ENCODE assay signal across 10 mouse cellular contexts in the genomic region with DNA sequence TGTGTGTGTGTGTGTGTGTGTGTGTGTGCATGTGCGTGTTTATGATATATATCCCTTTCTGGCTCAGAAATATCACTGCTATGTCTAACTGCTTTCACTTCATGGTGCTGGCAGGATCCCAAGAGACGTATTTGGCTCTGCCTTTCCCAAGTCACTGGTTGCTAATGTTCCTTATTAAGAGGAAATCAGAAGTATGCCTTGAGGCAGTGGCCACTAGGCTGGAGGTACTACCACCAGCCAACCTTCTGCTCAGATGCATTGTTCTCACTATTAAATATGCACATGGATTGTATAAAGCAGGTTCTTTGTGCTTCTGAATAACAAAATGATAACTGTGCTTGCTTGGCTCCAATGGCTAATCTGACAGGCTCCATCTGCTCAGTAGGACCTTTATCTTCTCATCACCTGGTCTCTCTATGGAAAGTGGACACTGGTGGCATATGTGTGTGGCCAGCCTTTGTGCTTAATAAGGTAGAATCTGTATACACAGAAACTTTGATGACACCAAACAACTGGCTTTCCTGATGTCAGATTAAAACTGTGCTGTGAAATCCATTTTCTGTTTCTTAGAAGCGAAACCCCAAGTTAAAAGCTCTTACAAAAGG.
DNase-seq lines count a peak whose midpoint lies in the region; ATAC-seq lines count a peak whose summit lies in the region.
"Had no signal": no experiment of that assay in that cellular context is flagged by ENCODE, and none has a peak within 500 bp of the region (broad histone marks: within the 10 kb centered on the region; RNA-seq: fewer than 3 reads in every experiment).

No protein-coding gene starts in this region.

- no peaks in the 10 kb centered on the region for H3K9me3 ChIP-seq in forebrain, embryonic 12.5 days
- no peaks in the 10 kb centered on the region for H3K9me3 ChIP-seq in forebrain, embryonic 10.5 days
- H3K9me3 ChIP-seq in lung, embryonic 16.5 days (ENCODE audit: control insufficient read depth, low read length): no peaks in the 10 kb centered on the region
- H3K9me3 ChIP-seq in forebrain, embryonic 14.5 days (replicated peaks; ENCODE audit: control insufficient read depth, low read length): no peaks in the 10 kb centered on the region
- no peaks in the 10 kb centered on the region for H3K9me3 ChIP-seq in midbrain, embryonic 14.5 days (ENCODE audit: control insufficient read depth, low read length)
- no peaks in the 10 kb centered on the region for H3K9me3 ChIP-seq in heart, embryonic 12.5 days (replicated peaks)
- H3K9me3 ChIP-seq: limb, embryonic 15.5 days had no signal

- H3K27me3 ChIP-seq in forebrain, embryonic 12.5 days: no peaks in the 10 kb centered on the region
- H3K27me3 ChIP-seq in forebrain, embryonic 10.5 days (ENCODE audit: poor library complexity, severe bottlenecking): no peaks in the 10 kb centered on the region
- no peaks in the 10 kb centered on the region for H3K27me3 ChIP-seq in lung, embryonic 16.5 days (ENCODE audit: control insufficient read depth, insufficient read depth, low read depth, low read length)
- H3K27me3 ChIP-seq in forebrain, embryonic 14.5 days (replicated peaks; ENCODE audit: control insufficient read depth, insufficient read depth, low read length): no peaks in the 10 kb centered on the region
- no peaks in the 10 kb centered on the region for H3K27me3 ChIP-seq in midbrain, embryonic 14.5 days (ENCODE audit: control insufficient read depth, insufficient read depth, low read length)
- H3K27me3 ChIP-seq in heart, embryonic 12.5 days (replicated peaks): no peaks in the 10 kb centered on the region
- H3K27me3 ChIP-seq: limb, embryonic 15.5 days had no signal

- DNase-seq in forebrain, embryonic 10.5 days (ENCODE audit: extremely low spot score, low spot score): no peak
- DNase-seq in lung, postnatal 4 days: no peak
- peak; percentile 83 for DNase-seq in forebrain, embryonic 14.5 days (ENCODE audit: low spot score)
- peak; percentile 69 for DNase-seq in midbrain, embryonic 14.5 days
- DNase-seq in thymus, postnatal 25 days: no peak

- no peaks in the 10 kb centered on the region for H3K36me3 ChIP-seq in forebrain, embryonic 12.5 days (replicated peaks)
- H3K36me3 ChIP-seq in forebrain, embryonic 10.5 days (replicated peaks): no peaks in the 10 kb centered on the region
- H3K36me3 ChIP-seq in lung, embryonic 16.5 days (ENCODE audit: control insufficient read depth, insufficient read depth, low read length): no peaks in the 10 kb centered on the region
- H3K36me3 ChIP-seq in forebrain, embryonic 14.5 days (ENCODE audit: control insufficient read depth, insufficient read depth, low read length): no peaks in the 10 kb centered on the region
- H3K36me3 ChIP-seq in midbrain, embryonic 14.5 days (ENCODE audit: control insufficient read depth, insufficient read depth, low read length): no peaks in the 10 kb centered on the region
- no peaks in the 10 kb centered on the region for H3K36me3 ChIP-seq in heart, embryonic 12.5 days
- H3K36me3 ChIP-seq: limb, embryonic 15.5 days had no signal

- no peak overlapping the region for H3K4me2 ChIP-seq in forebrain, embryonic 12.5 days
- H3K4me2 ChIP-seq in lung, embryonic 16.5 days (ENCODE audit: low read depth, low read length): no peak overlapping the region
- H3K4me2 ChIP-seq in forebrain, embryonic 14.5 days (ENCODE audit: low read length): no peak overlapping the region
- H3K4me2 ChIP-seq in midbrain, embryonic 14.5 days (ENCODE audit: low read length): no peak overlapping the region
- H3K4me2 ChIP-seq in heart, embryonic 12.5 days: no peak overlapping the region
- H3K4me2 ChIP-seq: heart, embryonic 11.5 days; limb, embryonic 15.5 days had no signal

- H3K4me1 ChIP-seq in forebrain, embryonic 12.5 days: peaks cover 4% of the 10 kb centered on the region; the same call in 1 of the 2 replicates
- H3K4me1 ChIP-seq in forebrain, embryonic 10.5 days: peaks cover 6% of the 10 kb centered on the region
- peaks cover 3% of the 10 kb centered on the region for H3K4me1 ChIP-seq in lung, embryonic 16.5 days (replicated peaks; ENCODE audit: control insufficient read depth, insufficient read depth, low read length)
- H3K4me1 ChIP-seq in forebrain, embryonic 14.5 days (ENCODE audit: control insufficient read depth, insufficient read depth, low read length): no peaks in the 10 kb centered on the region
- no peaks in the 10 kb centered on the region for H3K4me1 ChIP-seq in midbrain, embryonic 14.5 days (ENCODE audit: control insufficient read depth, insufficient read depth, low read length)
- H3K4me1 ChIP-seq in heart, embryonic 12.5 days (replicated peaks): 0 out of 2 replicates have a peak, but pooled peaks cover 6% of the 10 kb centered on the region

- 74% methylated on average over 3 of the region's 3 CpGs for WGBS in forebrain, embryonic 12.5 days
- 80% methylated on average over 3 of the region's 3 CpGs for WGBS in forebrain, embryonic 10.5 days
- 46% methylated on average over 3 of the region's 3 CpGs for WGBS in lung, embryonic 16.5 days
- 54% methylated on average over 3 of the region's 3 CpGs for WGBS in forebrain, embryonic 14.5 days
- 49% methylated on average over 3 of the region's 3 CpGs for WGBS in midbrain, embryonic 14.5 days
- WGBS in heart, embryonic 12.5 days: 84% methylated on average over 3 of the region's 3 CpGs

- H3K9ac ChIP-seq in forebrain, embryonic 12.5 days: no peak overlapping the region
- H3K9ac ChIP-seq in lung, embryonic 16.5 days (ENCODE audit: low read length): no peak overlapping the region
- H3K9ac ChIP-seq in forebrain, embryonic 14.5 days (ENCODE audit: low read length): no peak overlapping the region
- no peak overlapping the region for H3K9ac ChIP-seq in midbrain, embryonic 14.5 days (replicated peaks; ENCODE audit: low read length)
- H3K9ac ChIP-seq in heart, embryonic 12.5 days: no peak overlapping the region
- H3K9ac ChIP-seq: limb, embryonic 15.5 days had no signal

- H3K4me3 ChIP-seq in forebrain, embryonic 12.5 days (replicated peaks): no peak overlapping the region
- H3K4me3 ChIP-seq in forebrain, embryonic 10.5 days: no peak overlapping the region
- no peak overlapping the region for H3K4me3 ChIP-seq in lung, embryonic 16.5 days (ENCODE audit: low read length)
- H3K4me3 ChIP-seq in forebrain, embryonic 14.5 days (ENCODE audit: low read depth, low read length): no peak overlapping the region
- H3K4me3 ChIP-seq in midbrain, embryonic 14.5 days (replicated peaks; ENCODE audit: low read depth, low read length): no peak overlapping the region
- H3K4me3 ChIP-seq in heart, embryonic 12.5 days: no peak overlapping the region
- H3K4me3 ChIP-seq: limb, embryonic 15.5 days had no signal

- no peak; the same call in 1 of the 2 replicates for ATAC-seq in forebrain, embryonic 12.5 days (ENCODE audit: low FRiP score)
- peak; percentile 34; the same call in 1 of the 2 replicates for ATAC-seq in lung, embryonic 16.5 days (ENCODE audit: low read depth)
- ATAC-seq in forebrain, embryonic 14.5 days: peak; percentile 85
- peak; percentile 55; the same call in 1 of the 2 replicates for ATAC-seq in midbrain, embryonic 14.5 days (ENCODE audit: low FRiP score, low TSS enrichment)
- no peak for ATAC-seq in heart, embryonic 12.5 days (ENCODE audit: insufficient number of reproducible peaks, low FRiP score)

- peak overlapping the region; percentile 9; the same call in 1 of the 2 replicates for H3K27ac ChIP-seq in forebrain, embryonic 12.5 days
- H3K27ac ChIP-seq in forebrain, embryonic 10.5 days: no peak overlapping the region
- peak overlapping the region; percentile 13; the same call in 1 of the 2 replicates for H3K27ac ChIP-seq in lung, embryonic 16.5 days (ENCODE audit: low read length)
- peak overlapping the region; percentile 6; the same call in 1 of the 2 replicates for H3K27ac ChIP-seq in forebrain, embryonic 14.5 days (ENCODE audit: low read depth, low read length)
- peak overlapping the region; percentile 68 for H3K27ac ChIP-seq in midbrain, embryonic 14.5 days (replicated peaks; ENCODE audit: low read depth, low read length)
- no peak overlapping the region for H3K27ac ChIP-seq in heart, embryonic 12.5 days (ENCODE audit: poor library complexity, severe bottlenecking)
- H3K27ac ChIP-seq: limb, embryonic 15.5 days had no signal

Comparison
In these comparisons a context has a peak if more than half of its experiments do, and no peak if none do; other contexts are left out.
1. ATAC-seq: peak in lung, embryonic 16.5 days (single experiment), forebrain, embryonic 14.5 days (single experiment) and midbrain, embryonic 14.5 days (single experiment); none in forebrain, embryonic 12.5 days (single experiment) and heart, embryonic 12.5 days (single experiment).
2. H3K27ac ChIP-seq: peak in forebrain, embryonic 12.5 days (single experiment), lung, embryonic 16.5 days (single experiment), forebrain, embryonic 14.5 days (single experiment) and midbrain, embryonic 14.5 days (single experiment); none in forebrain, embryonic 10.5 days (single experiment) and heart, embryonic 12.5 days (single experiment).
3. DNase-seq: peak in forebrain, embryonic 14.5 days (single experiment) and midbrain, embryonic 14.5 days (single experiment); none in forebrain, embryonic 10.5 days (single experiment), lung, postnatal 4 days (0 of 2) and thymus, postnatal 25 days (single experiment).